ENCODE assay signal across 12 mouse cellular contexts in the genomic region with DNA sequence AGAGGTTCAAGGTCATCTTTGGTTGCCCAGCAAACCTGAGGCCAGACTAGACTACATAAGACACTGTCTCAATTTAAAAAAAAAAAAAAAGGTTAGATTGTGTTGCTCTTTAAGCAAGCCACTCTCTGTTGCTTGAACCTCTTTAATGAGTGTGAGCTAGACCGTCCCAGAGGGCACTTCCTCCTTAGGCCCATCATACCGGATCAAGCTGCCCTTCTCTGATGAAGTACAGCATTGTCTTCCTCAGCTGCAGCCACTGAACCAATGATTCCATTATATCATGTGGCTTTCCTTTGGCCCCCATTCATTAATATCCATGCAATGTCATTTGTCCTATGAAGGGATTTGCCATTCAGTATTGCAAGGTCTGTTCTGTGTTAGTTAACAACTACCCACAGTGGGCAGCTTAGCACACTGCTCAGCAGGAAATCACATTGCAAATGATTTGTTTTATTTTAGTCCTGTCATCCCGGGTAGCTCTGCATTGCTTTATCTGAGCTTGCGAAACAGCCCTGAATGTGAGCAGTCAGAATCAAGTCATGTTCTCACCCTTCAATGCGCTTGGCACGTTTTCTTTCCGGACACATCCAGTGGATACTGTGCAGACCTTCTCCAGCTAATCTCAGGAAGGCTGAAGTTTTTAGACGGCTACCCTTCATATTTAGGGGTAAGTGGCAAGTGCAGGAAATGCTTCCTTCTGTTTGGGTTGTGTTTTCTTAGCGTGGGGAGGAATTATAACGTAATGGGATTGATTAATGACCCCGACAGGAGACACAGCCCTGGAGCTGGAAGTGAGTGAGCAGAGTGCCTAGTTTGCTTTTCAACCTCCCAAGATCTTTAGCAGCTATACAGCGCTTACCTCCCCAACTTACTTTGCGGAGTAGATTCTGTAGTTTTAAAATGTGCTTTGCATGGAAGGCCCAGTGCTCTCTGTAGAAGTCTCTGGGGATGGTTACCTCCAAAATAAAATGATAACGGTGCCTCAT.
A peak's percentile ranks its signal among the peaks of the same experiment; 100 is the strongest.
DNase-seq lines count a peak whose midpoint lies in the region; ATAC-seq lines count a peak whose summit lies in the region.
"Had no signal": no experiment of that assay in that cellular context is flagged by ENCODE, and none has a peak within 500 bp of the region (broad histone marks: within the 10 kb centered on the region; RNA-seq: fewer than 3 reads in every experiment).

No protein-coding gene starts in this region.

- H3K9ac ChIP-seq in midbrain, embryonic 14.5 days (replicated peaks; ENCODE audit: low read length): no peak overlapping the region
- no peak overlapping the region for H3K9ac ChIP-seq in midbrain, embryonic 15.5 days
- H3K9ac ChIP-seq in intestine, embryonic 16.5 days (ENCODE audit: low read depth, low read length): no peak overlapping the region
- H3K9ac ChIP-seq in forebrain, embryonic 12.5 days: no peak overlapping the region
- H3K9ac ChIP-seq in neural tube, embryonic 15.5 days (replicated peaks): no peak overlapping the region
- no peak overlapping the region for H3K9ac ChIP-seq in forebrain, embryonic 14.5 days (ENCODE audit: low read length)

- no peak overlapping the region for H3K4me3 ChIP-seq in midbrain, embryonic 14.5 days (replicated peaks; ENCODE audit: low read depth, low read length)
- H3K4me3 ChIP-seq in midbrain, embryonic 15.5 days: no peak overlapping the region
- no peak overlapping the region for H3K4me3 ChIP-seq in intestine, embryonic 16.5 days (ENCODE audit: low read length)
- no peak overlapping the region for H3K4me3 ChIP-seq in forebrain, embryonic 12.5 days (replicated peaks)
- H3K4me3 ChIP-seq in neural tube, embryonic 15.5 days (replicated peaks): no peak overlapping the region
- H3K4me3 ChIP-seq in forebrain, embryonic 14.5 days (ENCODE audit: low read depth, low read length): no peak overlapping the region

- H3K27me3 ChIP-seq in midbrain, embryonic 14.5 days (ENCODE audit: control insufficient read depth, insufficient read depth, low read length): no peaks in the 10 kb centered on the region
- H3K27me3 ChIP-seq in midbrain, embryonic 15.5 days (replicated peaks): no peaks in the 10 kb centered on the region
- H3K27me3 ChIP-seq in intestine, embryonic 16.5 days (replicated peaks; ENCODE audit: control insufficient read depth, insufficient read depth, low read length): no peaks in the 10 kb centered on the region
- peaks cover 5% of the 10 kb centered on the region for H3K27me3 ChIP-seq in forebrain, embryonic 12.5 days
- H3K27me3 ChIP-seq in neural tube, embryonic 15.5 days (replicated peaks): no peaks in the 10 kb centered on the region
- no peaks in the 10 kb centered on the region for H3K27me3 ChIP-seq in forebrain, embryonic 14.5 days (replicated peaks; ENCODE audit: control insufficient read depth, insufficient read depth, low read length)

- no peak for ATAC-seq in midbrain, embryonic 14.5 days (ENCODE audit: low FRiP score, low TSS enrichment)
- no peak for ATAC-seq in midbrain, embryonic 15.5 days (replicated peaks)
- peak; percentile 31 for ATAC-seq in intestine, embryonic 16.5 days
- ATAC-seq in forebrain, embryonic 12.5 days (ENCODE audit: low FRiP score): no peak
- no peak for ATAC-seq in neural tube, embryonic 15.5 days (ENCODE audit: low FRiP score)
- ATAC-seq in forebrain, embryonic 14.5 days: no peak

- H3K4me1 ChIP-seq in midbrain, embryonic 14.5 days (ENCODE audit: control insufficient read depth, insufficient read depth, low read length): no peaks in the 10 kb centered on the region
- peaks cover 4% of the 10 kb centered on the region; the same call in 1 of the 2 replicates for H3K4me1 ChIP-seq in midbrain, embryonic 15.5 days
- H3K4me1 ChIP-seq in intestine, embryonic 16.5 days (ENCODE audit: control insufficient read depth, insufficient read depth, low read length): no peaks in the 10 kb centered on the region
- H3K4me1 ChIP-seq in forebrain, embryonic 12.5 days: peaks cover 11% of the 10 kb centered on the region; the same call in 1 of the 2 replicates
- H3K4me1 ChIP-seq in neural tube, embryonic 15.5 days: no peaks in the 10 kb centered on the region
- no peaks in the 10 kb centered on the region; the same call in 1 of the 2 replicates for H3K4me1 ChIP-seq in forebrain, embryonic 14.5 days (ENCODE audit: control insufficient read depth, insufficient read depth, low read length)

- WGBS in midbrain, embryonic 14.5 days: 64% methylated on average over 14 of the region's 14 CpGs
- WGBS in midbrain, embryonic 15.5 days: 63% methylated on average over 14 of the region's 14 CpGs
- 47% methylated on average over 14 of the region's 14 CpGs for WGBS in intestine, embryonic 16.5 days
- 63% methylated on average over 14 of the region's 14 CpGs for WGBS in forebrain, embryonic 12.5 days
- 71% methylated on average over 14 of the region's 14 CpGs for WGBS in neural tube, embryonic 15.5 days
- WGBS in forebrain, embryonic 14.5 days: 56% methylated on average over 14 of the region's 14 CpGs

- H3K36me3 ChIP-seq in midbrain, embryonic 14.5 days (ENCODE audit: control insufficient read depth, insufficient read depth, low read length): no peaks in the 10 kb centered on the region
- no peaks in the 10 kb centered on the region for H3K36me3 ChIP-seq in midbrain, embryonic 15.5 days (replicated peaks)
- no peaks in the 10 kb centered on the region for H3K36me3 ChIP-seq in intestine, embryonic 16.5 days (ENCODE audit: control insufficient read depth, insufficient read depth, low read length)
- H3K36me3 ChIP-seq in forebrain, embryonic 12.5 days (replicated peaks): no peaks in the 10 kb centered on the region
- H3K36me3 ChIP-seq in neural tube, embryonic 15.5 days: no peaks in the 10 kb centered on the region
- no peaks in the 10 kb centered on the region for H3K36me3 ChIP-seq in forebrain, embryonic 14.5 days (ENCODE audit: control insufficient read depth, insufficient read depth, low read length)
- H3K36me3 ChIP-seq: G1E had no signal

- no peak overlapping the region for H3K27ac ChIP-seq in midbrain, embryonic 14.5 days (replicated peaks; ENCODE audit: low read depth, low read length)
- H3K27ac ChIP-seq in midbrain, embryonic 15.5 days: no peak overlapping the region
- H3K27ac ChIP-seq in intestine, embryonic 16.5 days (ENCODE audit: low read length): no peak overlapping the region
- no peak overlapping the region for H3K27ac ChIP-seq in forebrain, embryonic 12.5 days
- H3K27ac ChIP-seq in neural tube, embryonic 15.5 days (replicated peaks): no peak overlapping the region
- no peak overlapping the region for H3K27ac ChIP-seq in forebrain, embryonic 14.5 days (ENCODE audit: low read depth, low read length)

- peak; percentile 5 for DNase-seq in midbrain, embryonic 14.5 days
- DNase-seq in heart, adult 11 months: peak; percentile 98
- DNase-seq in forebrain, embryonic 14.5 days (ENCODE audit: low spot score): no peak
- DNase-seq in spleen, adult 18-20 months: no peak
- DNase-seq: cerebellum, adult 18-20 months; layer of hippocampus, postnatal 36 days; thymus, postnatal 36 days had no signal

- H3K9me3 ChIP-seq in midbrain, embryonic 14.5 days (ENCODE audit: control insufficient read depth, low read length): no peaks in the 10 kb centered on the region
- H3K9me3 ChIP-seq in midbrain, embryonic 15.5 days: no peaks in the 10 kb centered on the region
- H3K9me3 ChIP-seq in intestine, embryonic 16.5 days (ENCODE audit: control insufficient read depth, low read length): no peaks in the 10 kb centered on the region
- no peaks in the 10 kb centered on the region for H3K9me3 ChIP-seq in forebrain, embryonic 12.5 days
- no peaks in the 10 kb centered on the region for H3K9me3 ChIP-seq in neural tube, embryonic 15.5 days (replicated peaks)
- no peaks in the 10 kb centered on the region for H3K9me3 ChIP-seq in forebrain, embryonic 14.5 days (replicated peaks; ENCODE audit: control insufficient read depth, low read length)
- H3K9me3 ChIP-seq: G1E had no signal

- no peak overlapping the region for H3K4me2 ChIP-seq in midbrain, embryonic 14.5 days (ENCODE audit: low read length)
- H3K4me2 ChIP-seq in midbrain, embryonic 15.5 days: no peak overlapping the region
- no peak overlapping the region for H3K4me2 ChIP-seq in intestine, embryonic 16.5 days (ENCODE audit: low read depth, low read length)
- H3K4me2 ChIP-seq in forebrain, embryonic 12.5 days: no peak overlapping the region
- no peak overlapping the region for H3K4me2 ChIP-seq in neural tube, embryonic 15.5 days
- H3K4me2 ChIP-seq in forebrain, embryonic 14.5 days (ENCODE audit: low read length): no peak overlapping the region

Comparison
In these comparisons a context has a peak if more than half of its experiments do, and no peak if none do; other contexts are left out.
1. DNase-seq: peak in midbrain, embryonic 14.5 days (single experiment) and heart, adult 11 months (single experiment); none in forebrain, embryonic 14.5 days (single experiment) and spleen, adult 18-20 months (0 of 2).